12 mouse cellular contexts compared by ENCODE assay signal in the genomic region with DNA sequence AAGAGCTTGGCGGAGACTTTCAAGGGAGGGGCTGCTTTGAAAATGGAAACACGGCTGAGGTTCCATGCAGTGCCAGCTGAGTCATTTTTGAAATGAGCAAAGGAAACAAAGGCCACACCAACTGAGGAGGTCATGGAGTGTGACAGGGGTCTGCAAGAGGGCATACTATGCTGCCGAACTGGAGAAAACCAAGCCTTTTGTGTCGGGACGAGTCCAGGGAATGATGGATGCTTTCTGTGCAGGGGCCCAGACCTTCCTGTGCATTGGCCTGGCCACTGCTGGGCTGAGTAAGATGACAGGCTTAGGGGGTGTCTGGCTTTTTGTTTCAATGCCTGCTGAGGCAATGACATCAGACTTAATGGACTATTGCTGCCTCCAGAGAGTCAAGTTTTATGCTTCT.
DNase-seq lines count a peak whose midpoint lies in the region; ATAC-seq and TF ChIP-seq lines count a peak whose summit lies in the region.
"Had no signal": no experiment of that assay in that cellular context is flagged by ENCODE, and none has a peak within 500 bp of the region (broad histone marks: within the 10 kb centered on the region; RNA-seq: fewer than 3 reads in every experiment).

No protein-coding gene starts in this region.

- H3K27ac ChIP-seq in midbrain, embryonic 10.5 days (replicated peaks) = peak overlapping the region; percentile 82
- no peak overlapping the region for H3K27ac ChIP-seq in midbrain, postnatal 0 days (ENCODE audit: low read depth, low read length)
- H3K27ac ChIP-seq in hindbrain, embryonic 10.5 days = peak overlapping the region; percentile 88
- peak overlapping the region; percentile 80 for H3K27ac ChIP-seq in midbrain, embryonic 13.5 days

- H3K9me3 ChIP-seq in midbrain, embryonic 10.5 days (replicated peaks) = no peaks in the 10 kb centered on the region
- H3K9me3 ChIP-seq in midbrain, postnatal 0 days (ENCODE audit: low read length) = no peaks in the 10 kb centered on the region
- H3K9me3 ChIP-seq in hindbrain, embryonic 10.5 days = no peaks in the 10 kb centered on the region
- no peaks in the 10 kb centered on the region for H3K9me3 ChIP-seq in midbrain, embryonic 13.5 days

- peak overlapping the region; percentile 11; the same call in 1 of the 2 replicates for H3K4me3 ChIP-seq in midbrain, embryonic 10.5 days
- no peak overlapping the region for H3K4me3 ChIP-seq in midbrain, postnatal 0 days (ENCODE audit: low read depth, low read length)
- peak overlapping the region; percentile 16; the same call in 1 of the 2 replicates for H3K4me3 ChIP-seq in hindbrain, embryonic 10.5 days
- H3K4me3 ChIP-seq in midbrain, embryonic 13.5 days (replicated peaks) = no peak overlapping the region
- H3K4me3 ChIP-seq: myocyte had no signal

- DNase-seq in midbrain, embryonic 10.5 days (ENCODE audit: low spot score) = peak; percentile 74
- no peak for DNase-seq in midbrain, postnatal 0 days (ENCODE audit: low spot score)
- peak; percentile 85 for DNase-seq in hindbrain, embryonic 10.5 days (ENCODE audit: low spot score)
- no peak for DNase-seq in layer of hippocampus, adult 11-12 months (ENCODE audit: low spot score)
- DNase-seq in layer of hippocampus, postnatal 10 days (ENCODE audit: low spot score in 2 of 2) = no peak
- DNase-seq in thymus, postnatal 14 days = no peak
- DNase-seq in lung, postnatal 4 days = no peak
- DNase-seq: adrenal gland, postnatal 25 days; kidney, adult 8-10 months; lung, postnatal 14 days had no signal

- H3K27me3 ChIP-seq in midbrain, embryonic 10.5 days (ENCODE audit: low read depth, poor library complexity, severe bottlenecking) = peaks cover 7% of the 10 kb centered on the region; the same call in 1 of the 2 replicates
- no peaks in the 10 kb centered on the region for H3K27me3 ChIP-seq in midbrain, postnatal 0 days (ENCODE audit: insufficient read depth, low read length)
- H3K27me3 ChIP-seq in hindbrain, embryonic 10.5 days (ENCODE audit: insufficient read depth, poor library complexity, severe bottlenecking) = no peaks in the 10 kb centered on the region
- H3K27me3 ChIP-seq in midbrain, embryonic 13.5 days = no peaks in the 10 kb centered on the region

- WGBS in midbrain, embryonic 10.5 days = 14% methylated on average over 5 of the region's 5 CpGs
- 14% methylated on average over 5 of the region's 5 CpGs for WGBS in midbrain, postnatal 0 days
- WGBS in hindbrain, embryonic 10.5 days = 11% methylated on average over 5 of the region's 5 CpGs
- 10% methylated on average over 5 of the region's 5 CpGs for WGBS in midbrain, embryonic 13.5 days

- no peak overlapping the region for H3K4me2 ChIP-seq in midbrain, postnatal 0 days (ENCODE audit: low read depth, low read length, poor library complexity, severe bottlenecking)
- H3K4me2 ChIP-seq in midbrain, embryonic 13.5 days (replicated peaks) = no peak overlapping the region

- peaks cover 57% of the 10 kb centered on the region for H3K4me1 ChIP-seq in midbrain, embryonic 10.5 days
- no peaks in the 10 kb centered on the region for H3K4me1 ChIP-seq in midbrain, postnatal 0 days (ENCODE audit: insufficient read depth, low read length)
- H3K4me1 ChIP-seq in hindbrain, embryonic 10.5 days (replicated peaks) = peaks cover 61% of the 10 kb centered on the region
- peaks cover 20% of the 10 kb centered on the region for H3K4me1 ChIP-seq in midbrain, embryonic 13.5 days (replicated peaks)

- TF ChIP-seq CTCF in midbrain, postnatal 0 days (IDR thresholded peaks at IDR 0.05) = no peak

- peaks cover 9% of the 10 kb centered on the region; the same call in 1 of the 2 replicates for H3K36me3 ChIP-seq in midbrain, embryonic 10.5 days
- no peaks in the 10 kb centered on the region for H3K36me3 ChIP-seq in midbrain, postnatal 0 days (ENCODE audit: insufficient read depth, low read length)
- H3K36me3 ChIP-seq in hindbrain, embryonic 10.5 days = 0 out of 2 replicates have a peak, but pooled peaks cover 3% of the 10 kb centered on the region
- no peaks in the 10 kb centered on the region for H3K36me3 ChIP-seq in midbrain, embryonic 13.5 days

- no peak for ATAC-seq in midbrain, postnatal 0 days (ENCODE audit: low FRiP score)
- ATAC-seq in midbrain, embryonic 13.5 days = peak; percentile 53

- no peak overlapping the region for H3K9ac ChIP-seq in midbrain, postnatal 0 days (replicated peaks; ENCODE audit: low read length, poor library complexity, severe bottlenecking)
- H3K9ac ChIP-seq in midbrain, embryonic 13.5 days (replicated peaks) = 0 out of 2 replicates have a peak overlapping the region, but pooled peaks have one; percentile 19

Comparison
In these comparisons a context has a peak if more than half of its experiments do, and no peak if none do; other contexts are left out.
1. DNase-seq: peak in midbrain, embryonic 10.5 days (single experiment) and hindbrain, embryonic 10.5 days (single experiment); none in midbrain, postnatal 0 days (single experiment), layer of hippocampus, adult 11-12 months (single experiment), layer of hippocampus, postnatal 10 days (0 of 2), thymus, postnatal 14 days (single experiment) and lung, postnatal 4 days (0 of 2).
2. H3K4me3 ChIP-seq: peak in midbrain, embryonic 10.5 days (single experiment) and hindbrain, embryonic 10.5 days (single experiment); none in midbrain, postnatal 0 days (single experiment) and midbrain, embryonic 13.5 days (single experiment).